Mouse (Mus musculus) E14TG2a.4 (cell line): ENCODE results near the gene Ppt2.

Source experiments
- CTCF ChIP-seq: conservative IDR thresholded peaks from 2 replicates; pipeline ENCODE4 v1.5.1; 2014; ENCODE audit warnings: low read length
- POU5F1 ChIP-seq: IDR thresholded peaks from 2 replicates; pipeline ENCODE4 v1.6.1; 2014; ENCODE audit warnings: low read length, borderline replicate concordance

DNA sequence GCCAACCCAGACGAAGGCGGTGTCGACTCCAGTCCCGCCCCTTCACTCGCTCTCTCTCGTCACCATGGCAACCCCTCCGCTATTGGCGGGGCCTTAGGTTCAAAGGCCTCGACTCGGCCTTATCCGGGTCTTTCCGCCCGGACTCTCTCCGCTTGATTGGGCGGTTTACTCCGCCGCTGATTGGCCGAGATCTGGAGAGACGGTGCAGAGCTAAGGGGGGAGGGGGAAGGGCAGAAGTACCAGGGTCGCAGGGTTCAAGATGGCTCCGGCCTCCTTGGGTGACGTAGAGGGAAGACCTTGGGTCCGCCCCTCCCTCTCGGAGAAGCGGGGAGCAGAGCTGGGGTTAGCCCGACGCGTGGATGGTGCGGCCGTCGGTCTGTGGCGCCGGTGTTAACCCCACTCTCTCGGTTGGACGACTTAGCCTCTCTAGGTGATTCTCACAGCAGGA, 24.2 kb downstream of the Ppt2 start, which contains the start of gene Agpat1:
- TF ChIP-seq CTCF (no peak), POU5F1 (no peak)
